Mouse (Mus musculus) ES-Bruce4 (cell line): Measurements from ENCODE around the gene Gpc1. TPM values are rescaled to one million over a fixed set of nuclear protein-coding genes. Genes with fewer than 3 reads are reported as not detected.

Experiments
- H3K27ac ChIP-seq: 2 replicates; pipeline ENCODE4 v1.5.1; 2012; ENCODE audit warnings: low read length, inconsistent platforms; ENCODE audit not compliant: insufficient read depth
- H3K27me3 ChIP-seq: 2 replicates; pipeline ENCODE4 v1.6.1; 2012; ENCODE audit warnings: mild to moderate bottlenecking, low read length, inconsistent platforms; ENCODE audit not compliant: control insufficient read depth, poor library complexity, insufficient read depth, severe bottlenecking
- H3K36me3 ChIP-seq: 2 replicates; pipeline ENCODE4 v1.6.1; 2012; ENCODE audit warnings: inconsistent platforms, mild to moderate bottlenecking, low read length, moderate library complexity; ENCODE audit not compliant: control insufficient read depth, poor library complexity, insufficient read depth, severe bottlenecking
- H3K4me1 ChIP-seq: one replicate; pipeline ENCODE4 v1.8.1; 2011; ENCODE audit warnings: low read length; ENCODE audit not compliant: control insufficient read depth, insufficient read depth
- H3K4me3 ChIP-seq: 2 replicates; pipeline ENCODE4 v1.5.1; 2011; ENCODE audit warnings: low read depth, mild to moderate bottlenecking, low read length
- H3K9ac ChIP-seq: 2 replicates; pipeline ENCODE4 v1.6.1; 2012; ENCODE audit warnings: low read depth, mild to moderate bottlenecking, inconsistent platforms; ENCODE audit not compliant: poor library complexity, severe bottlenecking
- H3K9me3 ChIP-seq: replicated peaks from 2 replicates; pipeline ENCODE4 v1.6.1; 2012; ENCODE audit warnings: mild to moderate bottlenecking, low read length, inconsistent platforms; ENCODE audit not compliant: control insufficient read depth, poor library complexity, insufficient read depth, severe bottlenecking
- CTCF ChIP-seq: IDR thresholded peaks from one replicate; pipeline ENCODE4 v1.8.1; 2011; ENCODE audit warnings: low read depth, low read length
- EP300 ChIP-seq: IDR thresholded peaks from 2 replicates; pipeline ENCODE4 v1.6.1; 2011; ENCODE audit warnings: low read depth, low read length; ENCODE audit not compliant: insufficient read depth
- POLR2A ChIP-seq: IDR thresholded peaks from one replicate; pipeline ENCODE4 v1.8.1; 2011; ENCODE audit warnings: low read length; ENCODE audit not compliant: insufficient read depth
- polyA plus RNA-seq: library from polyadenylated mRNA; stranded (reverse); fragments of >200 nt; gene quantifications from 2 replicates; pipeline ENCODE4 v1.2.4, GENCODE M21; 2011; ENCODE audit warnings: low read depth; ENCODE audit not compliant: missing spikeins, insufficient read depth, insufficient read length

The Gpc1 gene
- polyA plus RNA-seq, 1 experiment, result 30.5 TPM

GRCm38 (mm10) chr1:92815756-92816294 lies 15.6 kb upstream of the Gpc1 start:
- Histone ChIP-seq H3K27me3 (no peaks in the 10 kb centered on the region), H3K4me3 (no peak overlapping the region), H3K9ac (no peak overlapping the region), H3K4me1 (no peaks in the 10 kb centered on the region), H3K27ac (no peak overlapping the region), H3K36me3 (no peaks in the 10 kb centered on the region), H3K9me3 (no peaks in the 10 kb centered on the region)
- TF ChIP-seq POLR2A (no peak), EP300 (no peak), CTCF (no peak)

GRCm38 (mm10) chr1:92830626-92831187 lies 738 bp upstream of the Gpc1 start:
- no peaks in the 10 kb centered on the region for H3K36me3 ChIP-seq
- H3K27ac ChIP-seq, result no peak overlapping the region
- H3K9me3 ChIP-seq, result no peaks in the 10 kb centered on the region
- H3K27me3 ChIP-seq, result no peaks in the 10 kb centered on the region
- peak overlapping the region; percentile 43 for H3K4me3 ChIP-seq
- H3K4me1 ChIP-seq, result no peaks in the 10 kb centered on the region
- TF ChIP-seq EP300 (no peak), CTCF (no peak), POLR2A (no peak)
- peak overlapping the region; percentile 87; the same call in 1 of the 2 replicates for H3K9ac ChIP-seq

DNA sequence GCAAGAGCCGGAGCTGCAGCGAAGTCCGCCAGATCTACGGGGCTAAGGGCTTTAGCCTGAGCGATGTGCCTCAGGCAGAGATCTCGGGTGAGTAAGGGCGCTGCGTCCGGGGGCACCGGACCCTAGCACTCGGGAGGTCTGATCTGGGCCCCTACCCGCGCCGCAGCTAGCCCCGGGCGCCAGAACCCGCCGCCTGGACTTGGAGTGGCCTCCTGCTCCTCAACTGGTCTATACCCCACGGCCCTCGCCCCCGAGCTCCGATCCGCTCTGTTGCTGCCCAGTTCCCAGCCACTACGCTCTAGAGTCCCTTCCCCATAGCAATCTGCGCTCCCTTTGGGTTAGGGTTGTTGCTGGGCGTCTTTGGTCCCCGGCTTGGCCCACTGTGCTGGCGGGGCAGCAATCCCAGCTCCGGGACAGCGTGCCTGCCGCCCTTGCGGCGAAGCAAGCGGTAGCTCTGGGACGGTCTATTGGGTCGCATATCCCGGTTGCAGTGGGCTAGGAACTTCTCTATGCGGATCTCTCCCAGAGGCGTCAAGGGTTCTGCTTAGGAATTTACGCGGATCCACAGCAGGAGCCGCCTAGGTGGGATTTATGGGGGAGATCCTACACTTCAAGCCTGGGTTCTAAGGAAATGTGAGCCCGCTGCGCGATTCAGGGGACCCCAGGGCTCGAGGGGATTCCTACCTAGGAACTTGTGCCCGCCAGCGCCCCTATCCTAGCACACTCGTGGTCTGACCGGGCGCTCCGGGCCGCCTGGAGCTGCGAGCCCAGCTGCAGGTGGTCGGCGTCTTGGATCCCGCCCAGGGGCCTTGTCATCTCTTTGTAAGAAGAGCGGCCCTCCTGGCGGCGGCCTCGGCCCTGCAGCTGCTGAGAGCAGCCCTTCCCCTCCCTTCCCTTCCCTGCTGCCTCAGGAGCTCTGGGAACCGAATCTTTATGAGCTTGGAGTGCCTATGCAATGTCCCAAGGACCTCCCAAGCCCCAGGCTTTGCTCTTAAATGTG lies 866 bp downstream of the Gpc1 start:
- peak overlapping the region; percentile 87 for H3K9ac ChIP-seq
- peak overlapping the region; percentile 81 for H3K4me3 ChIP-seq
- H3K27ac ChIP-seq, result no peak overlapping the region
- no peaks in the 10 kb centered on the region for H3K27me3 ChIP-seq
- no peak for TF ChIP-seq CTCF
- TF ChIP-seq EP300, result no peak
- TF ChIP-seq POLR2A, result no peak
- H3K9me3 ChIP-seq, result no peaks in the 10 kb centered on the region
- H3K36me3 ChIP-seq, result no peaks in the 10 kb centered on the region
- H3K4me1 ChIP-seq, result no peaks in the 10 kb centered on the region

- H3K4me1 ChIP-seq, result no peaks in the 10 kb centered on the region
- H3K27me3 ChIP-seq, result no peaks in the 10 kb centered on the region
- no peak overlapping the region for H3K9ac ChIP-seq
- H3K9me3 ChIP-seq, result no peaks in the 10 kb centered on the region
- H3K36me3 ChIP-seq, result no peaks in the 10 kb centered on the region
- no peak overlapping the region for H3K4me3 ChIP-seq
- no peak overlapping the region for H3K27ac ChIP-seq
- TF ChIP-seq CTCF (peak; percentile 76), EP300 (no peak)
Observed at GRCm38 (mm10) chr1:92833987-92834706, 2.7 kb downstream of the Gpc1 start.

GRCm38 (mm10) chr1:92837931-92838833 lies 6.7 kb downstream of the Gpc1 start:
- no peak overlapping the region for H3K4me3 ChIP-seq
- H3K27ac ChIP-seq, result no peak overlapping the region
- no peak for TF ChIP-seq EP300
- no peak for TF ChIP-seq CTCF
- no peak for TF ChIP-seq POLR2A
- no peaks in the 10 kb centered on the region for H3K4me1 ChIP-seq
- H3K36me3 ChIP-seq, result no peaks in the 10 kb centered on the region
- H3K9me3 ChIP-seq, result no peaks in the 10 kb centered on the region
- no peaks in the 10 kb centered on the region for H3K27me3 ChIP-seq
- H3K9ac ChIP-seq, result no peak overlapping the region
